Mouse (Mus musculus) C2C12 (cell line): ENCODE data around the gene Mtcl1.

Source experiments
- CTCF ChIP-seq: IDR thresholded peaks from one replicate; pipeline ENCODE4 v1.5.1; 2011; ENCODE audit not compliant: control insufficient read depth, insufficient read depth, insufficient read length
- MAX ChIP-seq: IDR thresholded peaks from one replicate; pipeline ENCODE4 v1.6.1; 2011; ENCODE audit warnings: mild to moderate bottlenecking, control low read depth
- MYOG ChIP-seq: IDR thresholded peaks from one replicate; pipeline ENCODE4 v1.6.1; 2011; ENCODE audit not compliant: control insufficient read depth, insufficient read length; ENCODE audit errors: extremely low read depth
- USF1 ChIP-seq: IDR thresholded peaks from one replicate; pipeline ENCODE4 v1.6.1; 2011; ENCODE audit warnings: low read depth, mild to moderate bottlenecking, control low read depth, moderate library complexity

GRCm38 (mm10) chr17:66301267-66301666 lies 148.3 kb downstream of the Mtcl1 start:
- TF ChIP-seq CTCF (no peak), USF1 (no peak), MYOG (no peak), MAX (no peak)
